Mouse (Mus musculus) frontal cortex, adult (tissue): ENCODE measurements around the gene Chmp4b.
A peak's percentile ranks its signal among the peaks of the same experiment; 100 is the strongest.

ENCODE experiments used
- ATAC-seq: cut with Nextera tagmentation; 2 replicates; pipeline ENCODE4 v1.9.2; 2017; ENCODE audit warnings: mild to moderate bottlenecking, moderate library complexity, mixed read lengths; ENCODE audit not compliant: low TSS enrichment

Gene Chmp4b

DNA sequence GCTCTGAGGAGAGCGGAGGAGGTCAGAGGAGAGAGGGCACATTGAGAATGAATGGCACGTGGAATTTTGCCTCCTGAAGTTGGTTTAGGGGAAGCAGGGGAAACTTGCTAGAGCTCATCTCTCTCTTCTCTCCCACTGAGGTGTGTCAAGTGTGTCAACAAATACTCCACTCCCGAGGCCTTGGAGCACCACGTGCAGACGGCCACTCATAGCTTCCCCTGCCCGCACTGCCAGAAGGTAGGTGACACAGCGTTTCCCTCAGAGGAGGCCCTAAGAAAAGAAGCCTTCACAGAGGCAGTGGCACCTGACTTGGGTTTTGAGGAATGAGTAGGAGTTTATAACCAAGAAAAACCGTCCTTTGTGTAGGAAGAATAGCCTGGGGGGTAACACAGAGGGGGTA lies 10.3 kb upstream of the Chmp4b start:
- no peak for ATAC-seq

- no peak for ATAC-seq
These were observed 9.5 kb upstream of the Chmp4b start for GRCm38 (mm10) chr2:154642005-154642459.

GRCm38 (mm10) chr2:154642712-154643385 lies 8.7 kb upstream of the Chmp4b start:
- no peak for ATAC-seq

- ATAC-seq: peak; percentile 70
These were observed 4.9 kb upstream of the Chmp4b start for GRCm38 (mm10) chr2:154646634-154647033.

GRCm38 (mm10) chr2:154648086-154648485 lies 3.4 kb upstream of the Chmp4b start:
- ATAC-seq: no peak

DNA sequence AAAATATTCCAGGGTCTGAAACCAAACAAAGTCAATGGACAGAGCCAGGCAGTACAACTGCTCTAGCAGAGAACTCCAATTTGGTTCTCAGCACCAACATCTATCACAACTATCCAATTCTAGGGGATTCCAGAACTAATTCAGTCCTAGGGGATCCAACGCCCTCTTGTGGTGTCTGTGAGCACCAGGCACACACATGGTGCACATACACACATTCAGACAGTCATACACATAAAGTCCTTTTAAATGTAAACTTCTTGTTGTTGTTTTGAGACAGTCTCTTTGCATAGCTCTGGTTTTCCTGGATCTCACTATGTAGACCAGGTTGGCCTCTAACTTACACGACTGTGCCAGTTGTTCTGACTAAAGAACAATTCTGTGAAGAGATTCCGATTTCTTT lies 1.1 kb upstream of the Chmp4b start:
- ATAC-seq: no peak

DNA sequence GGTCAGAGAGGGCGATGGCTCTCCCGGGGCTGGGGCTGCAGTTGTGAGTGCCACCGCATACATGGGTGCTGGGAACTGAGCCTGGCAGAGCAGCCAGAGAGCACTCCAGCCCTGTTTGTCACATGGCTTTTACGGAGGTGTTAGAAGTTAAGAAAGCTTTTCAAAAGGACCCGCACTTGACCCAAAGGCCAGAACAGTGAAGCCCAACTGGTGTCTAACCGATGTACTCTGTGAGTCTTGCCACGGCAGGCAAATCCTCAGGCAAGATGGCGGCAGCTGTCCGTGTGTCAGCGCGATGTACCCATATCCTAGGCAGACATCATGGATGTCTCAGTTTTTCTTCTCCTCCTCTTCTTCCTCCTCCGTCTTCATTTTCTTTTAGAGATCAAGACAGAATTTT lies 3.5 kb downstream of the Chmp4b start:
- no peak for ATAC-seq

DNA sequence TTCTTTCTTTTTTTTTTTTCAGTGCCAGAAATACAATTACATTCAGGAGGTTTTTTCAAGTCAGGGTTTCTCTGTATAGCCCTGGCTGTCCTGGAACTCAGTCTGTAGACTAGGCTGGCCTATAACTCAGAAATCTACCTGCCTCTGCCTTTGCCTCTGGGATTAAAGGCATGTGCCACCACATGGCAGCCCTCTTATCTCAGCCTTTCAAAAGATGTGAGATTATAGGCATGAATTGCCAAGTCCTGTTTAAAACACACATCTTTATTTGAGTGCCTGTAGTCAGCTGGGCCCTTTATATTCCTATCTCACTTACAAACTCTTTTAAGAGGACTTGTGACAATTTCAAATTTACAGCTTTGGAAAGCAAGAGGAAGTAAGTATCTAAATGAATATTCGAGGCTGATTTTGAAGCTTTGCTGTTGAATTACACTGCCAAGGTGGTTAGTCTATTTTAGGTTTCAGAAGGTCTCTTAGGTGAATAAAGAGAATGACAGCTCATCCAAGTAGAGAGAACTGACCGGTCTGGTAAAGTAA lies 4.4 kb downstream of the Chmp4b start:
- no peak for ATAC-seq

DNA sequence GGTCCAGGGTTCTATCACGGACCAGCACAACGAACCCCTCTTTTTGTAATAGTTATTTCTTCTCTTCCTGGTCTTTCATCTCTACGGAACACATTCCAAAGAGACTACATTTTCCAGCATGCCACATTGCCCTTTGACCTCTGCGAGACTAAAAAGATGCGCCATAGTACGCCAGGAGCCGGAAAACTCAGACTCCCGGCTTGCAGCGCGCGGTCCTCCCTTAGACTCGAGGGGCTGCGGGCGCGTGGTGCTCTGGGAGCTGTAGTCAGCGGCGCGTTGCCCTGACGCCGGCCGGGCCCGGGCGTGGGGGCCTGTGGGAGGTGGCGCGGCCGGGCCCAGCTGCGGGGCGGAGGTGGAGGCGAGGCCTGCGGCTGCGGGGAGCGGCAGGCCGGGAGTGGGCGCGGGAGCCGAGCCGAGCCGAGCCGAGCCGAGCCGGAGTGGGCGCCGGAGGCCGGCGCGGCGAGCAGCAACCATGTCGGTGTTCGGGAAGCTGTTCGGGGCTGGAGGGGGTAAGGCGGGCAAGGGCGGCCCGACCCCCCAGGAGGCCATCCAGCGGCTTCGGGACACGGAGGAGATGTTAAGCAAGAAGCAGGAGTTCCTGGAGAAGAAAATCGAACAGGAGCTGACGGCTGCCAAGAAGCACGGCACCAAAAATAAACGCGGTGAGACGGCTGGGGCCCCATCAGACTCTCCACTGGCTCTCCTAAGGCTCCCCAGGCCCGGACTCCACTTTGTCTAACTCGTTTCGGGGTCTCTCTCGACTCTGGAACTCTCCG lies 5.4 kb downstream of the Chmp4b start:
- peak; percentile 97 for ATAC-seq

- ATAC-seq: peak; percentile 4; the same call in 1 of the 2 replicates
These were observed 6.2 kb downstream of the Chmp4b start for GRCm38 (mm10) chr2:154657486-154658237.

- no peak for ATAC-seq
These were observed 7.6 kb downstream of the Chmp4b start for GRCm38 (mm10) chr2:154659070-154659469.

- ATAC-seq: no peak
These were observed 8.1 kb downstream of the Chmp4b start for GRCm38 (mm10) chr2:154659531-154660074.

DNA sequence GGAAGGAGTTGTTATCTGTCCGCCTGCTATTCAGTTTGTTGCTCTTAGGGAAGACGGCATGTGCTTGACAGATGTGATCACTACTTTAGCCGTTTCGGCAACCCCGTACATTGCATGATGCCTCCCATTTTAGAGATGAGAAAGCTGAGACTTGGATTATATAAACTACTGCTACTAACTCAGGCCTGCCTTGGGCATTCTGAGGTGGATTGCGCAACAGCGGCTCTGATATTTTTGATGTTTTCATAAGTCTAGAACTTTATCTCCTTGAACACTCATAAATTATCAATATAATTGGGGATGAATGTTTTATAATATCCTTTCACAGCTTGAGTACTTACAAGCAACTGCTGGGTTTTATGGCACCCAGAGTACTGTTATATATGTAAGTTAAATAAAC lies 17.2 kb downstream of the Chmp4b start:
- no peak for ATAC-seq

- ATAC-seq: peak; percentile 90
These were observed 18.6 kb downstream of the Chmp4b start for GRCm38 (mm10) chr2:154670106-154670505.

- no peak for ATAC-seq
These were observed 19.2 kb downstream of the Chmp4b start for GRCm38 (mm10) chr2:154670741-154671140.

GRCm38 (mm10) chr2:154674008-154674407 lies 22.5 kb downstream of the Chmp4b start:
- no peak for ATAC-seq

DNA sequence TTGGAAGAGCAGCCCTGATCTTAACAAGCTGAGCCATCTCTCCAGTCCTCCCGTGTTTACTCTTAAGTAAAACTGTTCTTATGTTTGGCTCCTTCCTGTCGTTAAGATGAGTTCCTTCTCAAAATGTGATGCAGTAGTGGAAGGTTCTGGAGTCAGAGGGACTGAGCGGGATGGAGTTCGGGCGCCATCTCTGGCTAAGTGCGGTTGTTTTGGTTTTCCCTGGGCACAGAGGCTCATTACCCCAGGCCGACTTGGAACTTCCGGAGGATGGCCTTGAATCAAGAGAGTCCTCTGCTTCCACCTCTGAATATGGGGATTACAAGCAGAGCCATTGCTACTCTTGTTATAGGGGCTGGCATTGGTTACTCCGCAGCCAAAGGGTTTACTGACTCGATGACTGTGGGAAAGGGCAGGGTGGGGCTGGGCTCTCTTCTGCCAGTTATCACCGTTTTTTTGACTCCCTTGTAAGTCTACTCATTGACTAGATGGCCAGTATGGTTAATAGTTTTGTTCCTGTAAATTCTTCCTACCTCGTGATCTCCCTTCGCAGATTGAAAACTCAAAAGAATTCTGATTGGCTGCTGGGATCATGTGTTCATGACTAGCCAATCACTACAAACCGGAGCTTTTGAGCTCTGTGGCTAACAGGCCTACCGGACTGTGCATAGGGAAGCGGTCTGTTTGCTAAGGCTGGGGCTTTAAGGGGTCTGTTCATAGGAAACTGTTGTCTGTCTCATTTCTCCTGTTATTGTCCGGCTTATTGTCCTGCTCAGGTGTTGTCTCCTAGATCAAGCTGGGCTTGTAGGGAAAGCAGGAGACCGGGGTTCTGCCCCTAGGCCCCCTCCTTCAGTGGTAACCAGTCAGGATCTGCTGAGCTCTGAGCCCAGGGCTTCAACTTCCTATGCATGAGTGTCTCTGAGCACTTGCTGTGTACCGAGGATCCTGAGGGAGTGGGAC lies 25.4 kb downstream of the Chmp4b start:
- peak; percentile 59; the same call in 1 of the 2 replicates for ATAC-seq

- ATAC-seq: peak; percentile 51
These were observed 26.2 kb downstream of the Chmp4b start for GRCm38 (mm10) chr2:154677651-154678139.

- ATAC-seq: no peak
These were observed 27.5 kb downstream of the Chmp4b start for GRCm38 (mm10) chr2:154678995-154679394.

DNA sequence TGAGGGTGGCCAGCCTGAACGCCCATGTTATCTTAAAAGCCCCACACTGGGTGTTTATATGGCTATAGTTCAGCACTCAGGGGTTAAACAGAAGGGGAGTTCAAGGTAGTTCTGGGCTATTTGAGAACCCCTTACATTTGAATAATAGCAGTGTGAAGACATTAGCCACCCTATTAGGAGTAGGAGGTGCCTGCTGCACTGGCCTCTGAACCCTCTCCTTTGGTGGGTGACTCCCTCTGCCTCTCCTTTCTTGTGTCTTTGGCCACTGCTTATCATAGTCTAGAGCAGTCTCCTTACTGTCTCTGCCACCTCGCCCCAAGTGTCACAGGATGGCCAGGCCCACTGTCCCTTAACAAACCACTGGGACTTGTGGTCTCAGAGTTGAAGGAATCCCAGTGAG lies 28.8 kb downstream of the Chmp4b start:
- no peak for ATAC-seq

DNA sequence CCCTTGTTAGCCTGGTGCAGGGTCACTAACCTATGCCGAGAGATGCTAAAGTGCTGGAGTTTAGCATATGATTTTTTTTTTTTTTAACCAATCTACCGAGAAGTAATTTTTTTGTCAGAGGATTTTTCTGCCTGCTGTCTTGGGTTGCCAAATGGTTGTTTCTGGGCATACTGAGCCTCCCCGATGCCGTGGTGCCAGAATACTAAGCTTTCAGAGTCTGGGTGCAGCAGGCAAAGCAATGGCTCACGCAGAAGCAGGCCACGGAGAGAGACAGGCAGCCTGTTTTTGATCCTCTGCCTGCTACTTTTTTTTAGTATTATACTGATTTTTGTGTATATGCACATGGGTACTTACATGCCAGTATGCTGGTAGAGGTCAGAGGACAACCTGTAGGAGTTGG lies 29.4 kb downstream of the Chmp4b start:
- ATAC-seq: no peak
